Mouse (Mus musculus) lung, embryonic 16.5 days (tissue): ENCODE data around the gene Gm28308. TPM values are rescaled to one million over a fixed set of nuclear protein-coding genes. Genes with fewer than 3 reads are reported as not detected.

Source experiments
- microRNA counts: library from miRNA; unstranded; fragments of <30 nt; microRNA quantifications from one replicate; lab custom pipeline; 2016
- microRNA-seq: library from miRNA; unstranded; fragments of <30 nt; microRNA quantifications from one replicate; pipeline ENCODE4, GENCODE M21; 2016
- polyA plus RNA-seq: library from polyadenylated mRNA; unstranded; fragments of >200 nt; fragmentation: Nextera tagmentation; extraction: Ambion mirVana; gene quantifications from 2 replicates; pipeline ENCODE4 v1.2.1, GENCODE M21; 2015

Gene Gm28308
- polyA plus RNA-seq, 1 experiment from 2014 or later, result not detected

MicroRNAs within 50 kb of the gene (microRNA counts, 519-probe panel; counts per million panel counts)
- 1,826 counts per million, percentile 30 among the panel's probes with 10 or more counts for microRNA mmu-miR-196b (lab: Ali Mortazavi, UCI)

Small RNA genes within 50 kb of the gene (microRNA-seq; reads per million reads assigned to microRNA genes)
- 56.3 reads per million, percentile 44 among the genes with 10 or more reads in this experiment for gene Mir196b

Other genes starting within 250 kb of the Gm28308 start
- gene Skap2, start 200.8 kb downstream of the Gm28308 start, polyA plus RNA-seq, result 68.7 and 71.7 TPM in 2 replicates
- 1.4 and 1.6 TPM in 2 replicates for gene Hoxa1, start 55.0 kb downstream of the Gm28308 start, polyA plus RNA-seq
- gene Hoxa2, start 48.5 kb downstream of the Gm28308 start, polyA plus RNA-seq, result 9.5 and 10.2 TPM in 2 replicates
- gene 5730596B20Rik, start 35.8 kb downstream of the Gm28308 start, polyA plus RNA-seq, result 2.4 and 2.5 TPM in 2 replicates
- gene Hoxa4, start 21.6 kb downstream of the Gm28308 start, polyA plus RNA-seq, result 2.4 and 2.7 TPM in 2 replicates
- 32.3 and 36.3 TPM in 2 replicates for gene Hoxa5, start 8.8 kb downstream of the Gm28308 start, polyA plus RNA-seq
- gene Hoxa6, start 4.6 kb downstream of the Gm28308 start, polyA plus RNA-seq, result 2.0 and 2.2 TPM in 2 replicates
- 6.6 and 7.6 TPM in 2 replicates for gene Hoxa3, start within 50 bp of the Gm28308 start, polyA plus RNA-seq
- gene Hoxa7, start 8.5 kb upstream of the Gm28308 start, polyA plus RNA-seq, result 5.8 and 6.9 TPM in 2 replicates
- gene Hoxa9, start 17.8 kb upstream of the Gm28308 start, polyA plus RNA-seq, result 0.06 and 0.41 TPM in 2 replicates
- gene Hoxa10, start 27.5 kb upstream of the Gm28308 start, polyA plus RNA-seq, result 0.21 TPM in 1 of 2 replicates, not detected in the other
- not detected in 2 replicates for gene Hoxa11, start 32.5 kb upstream of the Gm28308 start, polyA plus RNA-seq
- gene Hoxa13, start 47.5 kb upstream of the Gm28308 start, polyA plus RNA-seq, result not detected in 2 replicates
- not detected in 2 replicates for gene Evx1, start 100.2 kb upstream of the Gm28308 start, polyA plus RNA-seq